Mouse (Mus musculus) liver, adult 2 months (tissue): ENCODE measurements at regions not wholly inside any gene's neighbourhood (a gene's known extent, or its start where the extent isn't known, plus 50 kb on each side); places are given as distances from the start of the nearest gene placed in this dataset.
A peak's percentile ranks its signal among the peaks of the same experiment; 100 is the strongest.

Experiments
- DNase-seq: peaks from one replicate; pipeline ENCODE4 v3.0.0-alpha.2; 2011; ENCODE audit warnings: low read depth, low spot score; ENCODE audit errors: extremely low read depth
- H3K27ac ChIP-seq: fragments of 200-500 bp; replicated peaks from 2 replicates; pipeline ENCODE4 v1.5.1; 2012; ENCODE audit warnings: low read depth, mild to moderate bottlenecking, control low read depth, inconsistent platforms, low read length; ENCODE audit not compliant: insufficient read depth
- H3K27me3 ChIP-seq: fragments of 200-500 bp; 2 replicates; pipeline ENCODE4 v1.6.1; 2012; ENCODE audit warnings: mild to moderate bottlenecking, moderate library complexity, low read length, inconsistent platforms; ENCODE audit not compliant: control insufficient read depth, insufficient read depth
- H3K36me3 ChIP-seq: fragments of 200-500 bp; 2 replicates; pipeline ENCODE4 v1.6.1; 2012; ENCODE audit warnings: low read length, inconsistent platforms; ENCODE audit not compliant: control insufficient read depth, insufficient read depth
- H3K4me1 ChIP-seq: fragments of 200-500 bp; 2 replicates; pipeline ENCODE4 v1.6.1; 2011; ENCODE audit warnings: low read length; ENCODE audit not compliant: control insufficient read depth, insufficient read depth
- H3K4me3 ChIP-seq: fragments of 200-500 bp; 2 replicates; pipeline ENCODE4 v1.5.1; 2011; ENCODE audit warnings: low read depth, mild to moderate bottlenecking, control low read depth, low read length, moderate library complexity; ENCODE audit not compliant: insufficient read depth
- H3K79me2 ChIP-seq: fragments of 200-500 bp; 2 replicates; pipeline ENCODE4 v1.6.1; 2012; ENCODE audit warnings: inconsistent platforms, mild to moderate bottlenecking, low read length, moderate library complexity; ENCODE audit not compliant: control insufficient read depth, insufficient read depth
- H3K9ac ChIP-seq: fragments of 200-500 bp; 2 replicates; pipeline ENCODE4 v1.6.1; 2012; ENCODE audit warnings: low read depth, mild to moderate bottlenecking, control low read depth, inconsistent platforms, low read length
- CTCF ChIP-seq: fragments of 200-500 bp; IDR thresholded peaks from 2 replicates; pipeline ENCODE4 v1.5.1; 2011; ENCODE audit warnings: low read depth, low read length, control low read depth
- POLR2A ChIP-seq: fragments of 200-500 bp; IDR thresholded peaks from 2 replicates; pipeline ENCODE4 v1.6.1; 2011; ENCODE audit warnings: low read length, control low read depth; ENCODE audit not compliant: insufficient read depth; ENCODE audit errors: extremely low read depth
- WGBS: fragments of 180-500 bp; shearing (Covaris S2); methylation state at CpG from one replicate; pipeline ENCODE4 v1.1.7; 2018; 5-methylcytosine and 5-hydroxymethylcytosine counted together

DNA sequence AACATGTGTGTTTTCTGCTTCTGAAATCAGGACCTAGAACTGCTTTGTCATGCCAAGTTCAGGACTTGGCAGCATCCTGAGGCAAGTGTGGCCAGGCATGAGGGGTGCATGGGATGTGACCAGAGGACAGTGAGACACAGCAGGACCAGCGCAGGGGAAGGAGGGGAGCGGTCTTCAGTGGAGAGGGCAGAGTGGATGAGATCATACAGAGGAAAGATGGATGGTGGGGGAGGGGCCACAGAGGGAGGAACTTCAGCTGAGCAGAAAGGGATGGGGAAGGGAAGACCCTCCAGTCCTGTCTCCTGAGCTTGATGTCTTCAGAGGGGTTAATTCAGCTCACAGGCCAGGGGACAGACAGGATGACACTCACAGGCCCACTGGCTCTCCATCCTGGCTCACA is 81.0 kb downstream of the Cryba4 start:
- no peaks in the 10 kb centered on the region for H3K4me1 ChIP-seq
- H3K9ac ChIP-seq = no peak overlapping the region
- WGBS = 78% methylated on average over 2 of the region's 2 CpGs
- no peak for TF ChIP-seq POLR2A
- TF ChIP-seq CTCF = no peak
- H3K27me3 ChIP-seq = no peaks in the 10 kb centered on the region
- no peak overlapping the region for H3K4me3 ChIP-seq
- no peaks in the 10 kb centered on the region for H3K79me2 ChIP-seq
- H3K36me3 ChIP-seq = no peaks in the 10 kb centered on the region
- no peak overlapping the region for H3K27ac ChIP-seq
- DNase-seq = no peak

GRCm38 (mm10) chr5:112179213-112180057 is 72.9 kb downstream of the Cryba4 start:
- DNase-seq = no peak
- H3K4me1 ChIP-seq = no peaks in the 10 kb centered on the region
- peaks cover 3% of the 10 kb centered on the region; the same call in 1 of the 2 replicates for H3K27me3 ChIP-seq
- WGBS = 24% methylated on average over 25 of the region's 25 CpGs
- no peak overlapping the region for H3K27ac ChIP-seq
- H3K36me3 ChIP-seq = no peaks in the 10 kb centered on the region
- no peak overlapping the region for H3K4me3 ChIP-seq
- TF ChIP-seq POLR2A (no peak), CTCF (peak; percentile 53)
- no peaks in the 10 kb centered on the region for H3K79me2 ChIP-seq
- H3K9ac ChIP-seq = no peak overlapping the region

GRCm38 (mm10) chr5:112182775-112183174 is 69.5 kb downstream of the Cryba4 start:
- Histone ChIP-seq H3K27me3 (peaks cover 3% of the 10 kb centered on the region; the same call in 1 of the 2 replicates), H3K4me3 (no peak overlapping the region), H3K36me3 (no peaks in the 10 kb centered on the region), H3K4me1 (no peaks in the 10 kb centered on the region), H3K79me2 (no peaks in the 10 kb centered on the region), H3K9ac (no peak overlapping the region), H3K27ac (no peak overlapping the region)
- 41% methylated on average over 8 of the region's 8 CpGs for WGBS
- peak; percentile 18; the same call in 1 of the 2 replicates for TF ChIP-seq CTCF
- no peak for TF ChIP-seq POLR2A
- peak; percentile 2 for DNase-seq

- Histone ChIP-seq H3K4me3 (no peak overlapping the region), H3K36me3 (no peaks in the 10 kb centered on the region), H3K9ac (no peak overlapping the region), H3K27me3 (no peaks in the 10 kb centered on the region), H3K27ac (no peak overlapping the region), H3K79me2 (no peaks in the 10 kb centered on the region), H3K4me1 (no peaks in the 10 kb centered on the region)
- no peak for TF ChIP-seq CTCF
- TF ChIP-seq POLR2A = no peak
- WGBS = 55% methylated on average over 6 of the region's 6 CpGs
- no peak for DNase-seq
Measured at GRCm38 (mm10) chr5:112195667-112196066, 56.7 kb downstream of the Cryba4 start.
